Comparison of ENCODE assay signal across 8 mouse cellular contexts in the genomic region with DNA sequence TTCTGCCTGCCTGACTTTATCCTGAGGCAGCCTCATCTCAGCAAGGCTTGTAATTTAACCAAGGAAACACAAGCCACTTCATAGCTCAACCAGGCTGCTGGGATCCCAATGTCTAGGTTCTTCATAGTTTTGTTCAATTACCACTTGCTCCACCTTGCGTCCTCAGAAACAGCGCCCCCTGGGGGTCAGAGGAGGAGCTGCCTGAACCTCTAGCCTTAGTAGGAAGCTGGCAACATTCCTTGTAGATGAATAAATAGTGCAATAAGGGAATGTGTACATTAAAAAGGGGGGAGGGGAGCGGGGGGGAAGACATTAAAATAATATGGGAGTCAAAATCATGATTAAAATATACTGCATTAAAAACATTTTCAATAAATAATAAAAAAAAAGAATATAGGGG. TPM values are rescaled to one million over a fixed set of nuclear protein-coding genes. Genes with fewer than 3 reads are reported as not detected.
A peak's percentile ranks its signal among the peaks of the same experiment; 100 is the strongest.
DNase-seq lines count a peak whose midpoint lies in the region; ATAC-seq and TF ChIP-seq lines count a peak whose summit lies in the region.

No protein-coding gene starts in this region.

- ATAC-seq in common myeloid progenitor, adult 5-6 weeks (replicated peaks; ENCODE audit: low read depth, poor library complexity, severe bottlenecking), result 0 out of 2 replicates have a peak, but pooled peaks have one; percentile 56
- 0 out of 2 replicates have a peak, but pooled peaks have one; percentile 55 for ATAC-seq in megakaryocyte-erythroid progenitor cell, adult 5-6 weeks (replicated peaks; ENCODE audit: low FRiP score, low TSS enrichment, poor library complexity, severe bottlenecking)

- H3K4me3 ChIP-seq in gastrocnemius, adult 2 months, result no peak overlapping the region

- TF ChIP-seq CTCF in gastrocnemius, adult 2 months (IDR thresholded peaks at IDR 0.05), result peak; percentile 60

- DNase-seq in gastrocnemius, adult 2 months, result peak; percentile 35
- DNase-seq in gastrocnemius, postnatal 14 days, result no peak
- DNase-seq in ovary, postnatal 36 days (ENCODE audit: low spot score), result peak; percentile 19
- no peak for DNase-seq in ovary, postnatal 14 days (ENCODE audit: low spot score)
- no peak for DNase-seq in layer of hippocampus, adult 11-12 months (ENCODE audit: low spot score)
- DNase-seq in kidney, adult 8-10 months, result no peak

- intact Hi-C loops in gastrocnemius, adult 2 months (cut with DNase I), result no loop called here
- intact Hi-C loops in gastrocnemius, postnatal 14 days (cut with DNase I; ENCODE audit: low total_unique reads), result no loop called here

- no peak overlapping the region for H3K27ac ChIP-seq in gastrocnemius, adult 2 months

RNA-seq across cellular contexts. Expression of gene Syn3, which starts 14.7 kb away (rescaled TPM):
- under 1 TPM; 0.28 TPM for total RNA-seq in gastrocnemius, adult 2 months (2021)
- under 1 TPM; 0.13 to 0.27 TPM for total RNA-seq in gastrocnemius, postnatal 14 days (2021)
- total RNA-seq in common myeloid progenitor, adult 5-6 weeks (2017), result 0.37 and 1.6 TPM in 2 replicates
- 0.32 and 0.59 TPM in 2 replicates for total RNA-seq in megakaryocyte-erythroid progenitor cell, adult 5-6 weeks (2014; fragmentation: Nextera tagmentation)
- total RNA-seq in megakaryocyte-erythroid progenitor cell, adult 5-6 weeks (2017), result 0.08 and 0.14 TPM in 2 replicates

Comparison
In these comparisons a context has a peak if more than half of its experiments do, and no peak if none do; other contexts are left out.
1. DNase-seq: peak in gastrocnemius, adult 2 months (single experiment) and ovary, postnatal 36 days (single experiment); none in gastrocnemius, postnatal 14 days (single experiment), ovary, postnatal 14 days (single experiment), layer of hippocampus, adult 11-12 months (single experiment) and kidney, adult 8-10 months (0 of 2).